Mouse (Mus musculus) hindbrain, embryonic 15.5 days (tissue): ENCODE measurements around the gene Ptgfrn. TPM values are rescaled to one million over a fixed set of nuclear protein-coding genes. Genes with fewer than 3 reads are reported as not detected.

Source experiments
- ATAC-seq: fragments of 200-750 bp; cut with Nextera tagmentation; 2 replicates; pipeline ENCODE4 v1.8.0; 2017; ENCODE audit warnings: low read depth, moderate number of reproducible peaks, moderate TSS enrichment; ENCODE audit not compliant: low FRiP score
- H3K27ac ChIP-seq: fragments of 300-500 bp; sonication (generic); replicated peaks from 2 replicates; pipeline ENCODE4 v1.5.1; 2015; ENCODE audit warnings: mild to moderate bottlenecking, inconsistent platforms
- H3K27me3 ChIP-seq: fragments of 300-500 bp; sonication (generic); 2 replicates; pipeline ENCODE4 v1.6.1; 2015; ENCODE audit warnings: control low read depth, inconsistent platforms
- H3K36me3 ChIP-seq: fragments of 300-500 bp; sonication (generic); 2 replicates; pipeline ENCODE4 v1.6.1; 2015; ENCODE audit warnings: control low read depth, inconsistent platforms
- H3K4me1 ChIP-seq: fragments of 300-500 bp; sonication (generic); replicated peaks from 2 replicates; pipeline ENCODE4 v1.6.1; 2015; ENCODE audit warnings: control low read depth, inconsistent platforms
- H3K4me2 ChIP-seq: fragments of 300-500 bp; sonication (generic); 2 replicates; pipeline ENCODE4 v1.6.1; 2015; ENCODE audit warnings: moderate library complexity, mild to moderate bottlenecking, inconsistent platforms
- H3K4me3 ChIP-seq: fragments of 300-500 bp; sonication (generic); 2 replicates; pipeline ENCODE4 v1.5.1; 2015; ENCODE audit warnings: mild to moderate bottlenecking, inconsistent platforms
- H3K9ac ChIP-seq: fragments of 300-500 bp; sonication (generic); 2 replicates; pipeline ENCODE4 v1.6.1; 2015; ENCODE audit warnings: inconsistent platforms
- H3K9me3 ChIP-seq: fragments of 300-500 bp; sonication (generic); 2 replicates; pipeline ENCODE4 v1.6.1; 2016; ENCODE audit warnings: control low read depth, inconsistent platforms
- WGBS: fragments of 180-500 bp; shearing (Covaris S2); methylation state at CpG from one replicate; pipeline ENCODE4 v1.1.7; 2015; 5-methylcytosine and 5-hydroxymethylcytosine counted together
- polyA plus RNA-seq: library from polyadenylated mRNA; unstranded; fragments of >200 nt; fragmentation: Nextera tagmentation; extraction: Ambion mirVana; gene quantifications from 2 replicates; pipeline ENCODE4 v1.2.1, GENCODE M21; 2015

Gene Ptgfrn
- polyA plus RNA-seq, 1 experiment from 2014 or later: 2.4 TPM

DNA sequence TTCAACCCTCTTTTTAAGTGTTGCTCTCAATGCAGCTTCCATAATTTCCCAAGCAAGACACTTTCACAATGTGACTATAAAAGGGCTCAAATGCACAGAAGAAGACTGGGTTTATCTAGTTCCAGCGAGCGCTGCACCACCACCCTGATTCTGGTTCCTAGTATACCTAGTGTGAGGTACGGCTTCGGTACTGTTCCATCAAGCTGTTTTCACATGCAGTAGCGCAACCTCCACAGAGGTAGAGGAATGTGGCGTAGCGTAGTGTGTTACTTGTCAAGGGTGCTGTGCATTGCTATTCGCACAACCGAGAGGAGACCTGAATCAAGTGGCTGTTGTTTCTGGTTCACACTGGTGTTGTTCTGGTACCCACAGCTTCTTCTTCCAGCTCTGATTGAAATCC is 24.8 kb upstream of the Ptgfrn start:
- Histone ChIP-seq H3K9me3 (no peaks in the 10 kb centered on the region), H3K4me2 (no peak overlapping the region), H3K27ac (no peak overlapping the region), H3K27me3 (no peaks in the 10 kb centered on the region), H3K9ac (no peak overlapping the region), H3K36me3 (no peaks in the 10 kb centered on the region), H3K4me1 (no peaks in the 10 kb centered on the region), H3K4me3 (no peak overlapping the region)
- 98% methylated on average over 9 of the region's 9 CpGs for WGBS
- ATAC-seq: no peak

DNA sequence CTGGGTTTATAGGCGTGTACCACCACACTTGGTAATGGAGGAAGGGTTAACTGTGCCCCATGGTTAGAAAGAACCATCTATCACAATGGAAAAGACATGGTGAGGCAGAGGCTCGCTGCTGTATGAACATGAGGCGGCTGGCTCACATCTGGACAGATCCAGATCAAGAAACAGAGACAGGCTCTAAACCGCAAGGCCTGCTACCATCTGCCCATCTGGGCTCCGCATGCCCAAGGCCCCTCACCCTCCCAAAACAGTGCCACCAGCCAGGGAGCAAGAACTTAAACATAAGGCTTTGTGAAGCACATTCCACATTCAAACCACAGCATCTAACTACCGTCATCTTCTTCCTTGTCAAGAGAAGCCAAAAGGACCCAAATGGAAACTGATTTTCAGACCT is 22.9 kb upstream of the Ptgfrn start:
- Histone ChIP-seq H3K27me3 (no peaks in the 10 kb centered on the region), H3K27ac (no peak overlapping the region), H3K9me3 (no peaks in the 10 kb centered on the region), H3K4me3 (no peak overlapping the region), H3K4me1 (no peaks in the 10 kb centered on the region), H3K36me3 (no peaks in the 10 kb centered on the region), H3K9ac (no peak overlapping the region), H3K4me2 (no peak overlapping the region)
- WGBS: 93% methylated on average over 6 of the region's 6 CpGs
- no peak for ATAC-seq

DNA sequence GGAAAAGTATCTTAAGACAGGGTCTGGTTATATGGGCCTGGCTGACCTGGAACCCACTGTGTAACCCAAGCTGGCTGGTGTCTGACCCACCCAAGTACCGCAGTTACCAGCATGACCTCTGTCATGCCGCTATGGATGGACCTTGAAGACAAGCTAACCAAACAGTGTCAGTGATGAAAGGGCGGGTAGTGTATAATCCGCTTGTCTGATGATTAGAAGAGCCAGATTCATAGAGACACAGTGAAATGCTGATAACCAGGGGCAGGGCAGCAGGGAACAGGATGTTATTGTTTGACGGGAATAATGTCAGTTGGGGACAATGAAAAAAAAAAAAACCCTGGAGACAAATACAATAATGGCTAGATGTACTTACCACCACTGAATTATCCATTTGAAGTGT is 21.7 kb upstream of the Ptgfrn start:
- 89% methylated on average over 5 of the region's 5 CpGs for WGBS
- no peak overlapping the region for H3K4me2 ChIP-seq
- no peak overlapping the region for H3K9ac ChIP-seq
- no peaks in the 10 kb centered on the region for H3K9me3 ChIP-seq
- no peak overlapping the region for H3K27ac ChIP-seq
- no peaks in the 10 kb centered on the region for H3K4me1 ChIP-seq
- no peaks in the 10 kb centered on the region for H3K27me3 ChIP-seq
- no peaks in the 10 kb centered on the region for H3K36me3 ChIP-seq
- no peak for ATAC-seq
- no peak overlapping the region for H3K4me3 ChIP-seq

DNA sequence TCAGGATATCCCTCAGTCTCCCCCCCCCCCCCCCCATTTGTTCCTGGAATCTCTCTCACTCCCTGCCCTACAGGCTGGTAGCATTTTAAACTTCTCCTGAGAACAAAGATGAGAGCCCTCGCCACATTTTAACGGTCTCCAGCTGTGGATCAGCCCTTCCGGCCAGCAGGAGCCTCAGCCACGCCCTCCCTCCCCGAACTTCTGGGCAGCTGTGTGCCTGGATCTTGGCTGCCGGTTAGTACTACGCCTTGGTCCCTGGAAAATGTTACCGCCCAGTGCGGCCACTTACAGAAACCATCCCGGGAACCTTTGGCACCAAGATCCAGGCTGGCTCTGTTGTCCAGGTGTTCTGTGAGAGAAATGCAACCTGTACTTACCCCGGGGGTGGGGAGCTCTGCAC is 20.4 kb upstream of the Ptgfrn start:
- Histone ChIP-seq H3K27me3 (no peaks in the 10 kb centered on the region), H3K27ac (no peak overlapping the region), H3K36me3 (no peaks in the 10 kb centered on the region), H3K4me2 (peak overlapping the region; percentile 27; the same call in 1 of the 2 replicates), H3K9ac (no peak overlapping the region), H3K4me3 (no peak overlapping the region), H3K4me1 (no peaks in the 10 kb centered on the region), H3K9me3 (no peaks in the 10 kb centered on the region)
- ATAC-seq: no peak
- 5% methylated on average over 11 of the region's 11 CpGs for WGBS

DNA sequence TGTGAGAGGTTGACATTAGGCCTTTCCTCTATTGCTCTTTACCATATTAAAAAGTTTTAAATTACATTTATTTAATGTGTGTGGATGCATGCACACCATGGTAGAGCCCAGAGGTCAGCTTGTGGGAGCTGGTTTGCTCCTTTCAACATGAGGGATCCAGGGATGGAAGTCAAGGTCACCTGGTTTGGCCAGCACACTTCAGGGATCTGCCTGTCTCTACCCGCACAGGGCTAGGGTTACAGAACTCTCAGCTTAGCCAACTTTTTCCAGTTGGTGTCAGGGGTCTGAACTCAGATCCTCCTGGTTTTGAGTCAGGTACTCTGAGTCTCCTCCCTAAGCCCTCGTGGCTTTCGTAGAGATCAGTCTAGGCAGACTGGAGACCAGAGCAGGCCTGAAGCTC is 19.5 kb upstream of the Ptgfrn start:
- Histone ChIP-seq H3K27me3 (no peaks in the 10 kb centered on the region), H3K4me3 (no peak overlapping the region), H3K36me3 (no peaks in the 10 kb centered on the region), H3K27ac (no peak overlapping the region), H3K9me3 (no peaks in the 10 kb centered on the region), H3K4me2 (no peak overlapping the region), H3K9ac (no peak overlapping the region), H3K4me1 (no peaks in the 10 kb centered on the region)
- no peak for ATAC-seq
- WGBS: 81% methylated on average over 3 of the region's 3 CpGs

DNA sequence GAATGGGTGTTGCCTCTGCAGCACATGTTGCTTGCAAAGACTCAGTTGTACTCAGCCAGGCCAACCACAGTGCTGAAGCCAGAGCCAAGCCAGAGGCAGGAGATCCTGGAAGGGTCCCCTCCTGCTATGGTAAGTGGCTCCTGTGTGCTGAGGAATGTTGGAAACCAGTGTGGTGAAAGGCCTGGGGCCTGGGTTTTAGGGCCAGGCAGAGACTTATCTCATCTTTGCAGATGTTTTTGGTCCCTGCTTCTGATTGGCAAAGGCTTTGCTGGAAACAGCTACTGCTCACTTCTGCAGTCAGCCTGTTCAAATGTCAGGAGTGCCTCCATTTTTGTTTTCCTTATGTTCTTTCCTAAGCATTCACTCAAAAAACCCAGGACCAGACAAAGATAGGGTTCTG is 19.0 kb upstream of the Ptgfrn start:
- H3K4me3 ChIP-seq: no peak overlapping the region
- H3K4me2 ChIP-seq: no peak overlapping the region
- H3K36me3 ChIP-seq: no peaks in the 10 kb centered on the region
- no peak overlapping the region for H3K27ac ChIP-seq
- H3K9ac ChIP-seq: no peak overlapping the region
- no peaks in the 10 kb centered on the region for H3K9me3 ChIP-seq
- no peaks in the 10 kb centered on the region for H3K27me3 ChIP-seq
- no peak for ATAC-seq
- H3K4me1 ChIP-seq: no peaks in the 10 kb centered on the region

DNA sequence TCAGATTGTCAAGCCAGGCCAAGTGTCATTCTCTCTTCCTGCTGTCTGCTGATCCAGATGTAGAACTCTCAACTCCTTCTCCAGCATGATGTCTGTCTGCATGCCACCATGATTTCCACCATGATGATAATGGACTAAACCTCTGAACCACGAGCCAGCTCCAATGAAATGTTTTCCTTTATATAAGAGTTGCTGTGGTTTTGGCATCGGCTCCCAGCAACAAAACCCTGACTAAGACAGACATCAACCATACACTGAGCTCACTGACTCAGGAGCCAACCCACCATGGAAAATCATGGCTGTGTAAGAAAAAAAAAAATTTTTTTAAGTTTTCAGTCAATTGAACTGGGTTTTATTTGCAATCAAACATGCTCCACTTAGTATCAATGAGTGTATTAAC is 17.7 kb upstream of the Ptgfrn start:
- Histone ChIP-seq H3K27me3 (no peaks in the 10 kb centered on the region), H3K27ac (no peak overlapping the region), H3K9me3 (no peaks in the 10 kb centered on the region), H3K4me1 (no peaks in the 10 kb centered on the region), H3K4me3 (no peak overlapping the region), H3K9ac (no peak overlapping the region), H3K4me2 (no peak overlapping the region), H3K36me3 (no peaks in the 10 kb centered on the region)
- WGBS: 68% methylated on average over 2 of the region's 2 CpGs
- no peak for ATAC-seq

DNA sequence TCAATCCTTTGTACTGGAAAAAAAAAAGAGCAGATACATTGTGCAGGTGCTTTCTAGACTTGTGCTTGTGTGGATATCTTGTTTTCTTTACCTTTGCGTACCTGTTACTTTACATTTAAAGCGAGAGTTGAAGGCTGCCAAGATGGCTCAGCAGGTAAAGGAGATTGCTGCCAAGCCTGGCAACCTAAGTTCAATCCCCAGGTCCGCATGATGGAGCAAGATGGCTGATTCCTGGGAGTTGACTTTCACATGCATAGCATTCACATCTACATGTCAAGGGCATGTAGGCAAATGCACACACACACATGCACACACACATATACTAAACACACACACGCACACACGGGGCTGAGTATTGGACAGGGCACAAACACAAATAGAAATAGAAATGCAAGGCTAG is 14.6 kb upstream of the Ptgfrn start:
- no peaks in the 10 kb centered on the region for H3K27me3 ChIP-seq
- no peak overlapping the region for H3K27ac ChIP-seq
- ATAC-seq: no peak
- no peak overlapping the region for H3K4me3 ChIP-seq
- no peaks in the 10 kb centered on the region for H3K9me3 ChIP-seq
- no peaks in the 10 kb centered on the region for H3K4me1 ChIP-seq
- WGBS: 92% methylated on average over 5 of the region's 5 CpGs
- H3K4me2 ChIP-seq: no peak overlapping the region
- H3K36me3 ChIP-seq: no peaks in the 10 kb centered on the region
- no peak overlapping the region for H3K9ac ChIP-seq

DNA sequence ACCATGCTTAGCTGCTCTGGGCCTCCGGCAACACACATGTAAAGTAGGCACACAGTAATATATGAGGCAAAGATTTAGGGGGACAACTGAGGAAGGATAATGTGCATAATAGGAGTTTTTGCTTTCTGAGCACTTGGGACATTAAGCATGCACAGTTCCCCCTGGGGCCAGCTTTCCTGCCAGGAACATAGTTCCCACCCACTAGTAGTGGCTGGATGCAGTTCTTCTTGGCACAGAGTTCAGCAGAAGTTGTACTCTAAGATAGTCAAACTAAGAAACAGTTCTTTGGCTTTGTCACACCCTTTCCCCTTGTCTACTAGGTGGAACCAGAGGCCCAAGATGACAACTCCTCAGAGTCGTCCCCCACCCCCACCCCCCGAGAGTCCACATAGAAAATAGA is 12.4 kb upstream of the Ptgfrn start:
- 86% methylated on average over 3 of the region's 3 CpGs for WGBS
- H3K9ac ChIP-seq: no peak overlapping the region
- no peaks in the 10 kb centered on the region for H3K36me3 ChIP-seq
- ATAC-seq: no peak
- H3K9me3 ChIP-seq: no peaks in the 10 kb centered on the region
- no peak overlapping the region for H3K4me3 ChIP-seq
- H3K27me3 ChIP-seq: no peaks in the 10 kb centered on the region
- no peak overlapping the region for H3K4me2 ChIP-seq
- H3K27ac ChIP-seq: no peak overlapping the region
- no peaks in the 10 kb centered on the region for H3K4me1 ChIP-seq

DNA sequence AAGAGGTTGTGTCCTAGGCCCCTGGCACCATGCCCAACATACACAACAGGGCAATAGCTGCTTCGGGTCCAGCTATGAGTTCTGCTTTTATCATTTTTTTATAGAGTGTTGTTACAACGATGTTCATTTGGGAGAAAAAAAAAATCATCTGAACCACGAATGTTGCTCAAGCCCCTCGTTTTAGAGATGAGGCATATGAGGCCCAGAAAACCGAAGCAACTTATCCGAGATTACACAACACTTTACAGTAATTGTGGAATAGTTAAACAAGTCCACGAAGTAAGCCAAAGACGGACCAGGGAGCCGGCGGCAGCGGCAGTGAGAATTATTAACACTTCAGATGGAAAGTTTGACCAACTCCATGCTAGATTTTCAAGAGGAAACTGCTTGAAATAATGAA is 7.7 kb upstream of the Ptgfrn start:
- WGBS: 96% methylated on average over 11 of the region's 11 CpGs
- Histone ChIP-seq H3K4me2 (no peak overlapping the region), H3K27ac (no peak overlapping the region), H3K27me3 (no peaks in the 10 kb centered on the region), H3K4me1 (no peaks in the 10 kb centered on the region), H3K9me3 (no peaks in the 10 kb centered on the region), H3K9ac (no peak overlapping the region), H3K4me3 (no peak overlapping the region), H3K36me3 (no peaks in the 10 kb centered on the region)
- ATAC-seq: no peak

DNA sequence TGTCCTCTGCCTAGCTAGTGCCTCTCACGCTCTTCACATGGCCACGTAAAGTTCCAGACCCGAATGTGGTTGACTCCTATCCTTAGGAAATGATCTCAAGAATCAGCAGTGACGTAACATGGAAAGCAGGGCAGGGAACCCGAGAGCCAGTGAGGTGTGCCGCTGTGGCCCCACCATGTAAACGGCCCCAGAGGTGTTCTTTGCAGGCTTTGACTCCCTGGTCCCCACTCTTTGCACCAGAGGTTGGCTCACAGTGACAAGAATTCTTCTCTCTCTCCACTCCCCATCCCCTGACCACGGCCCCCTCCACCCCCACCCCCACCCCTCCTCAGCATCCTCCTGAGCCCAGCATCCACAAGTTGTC is 7.3 kb upstream of the Ptgfrn start:
- H3K9me3 ChIP-seq: no peaks in the 10 kb centered on the region
- H3K4me3 ChIP-seq: no peak overlapping the region
- no peaks in the 10 kb centered on the region for H3K4me1 ChIP-seq
- H3K9ac ChIP-seq: no peak overlapping the region
- WGBS: 93% methylated on average over 8 of the region's 8 CpGs
- H3K36me3 ChIP-seq: no peaks in the 10 kb centered on the region
- H3K27ac ChIP-seq: 0 out of 2 replicates have a peak overlapping the region, but pooled peaks have one; percentile 34
- peak; percentile 15; the same call in 1 of the 2 replicates for ATAC-seq
- no peaks in the 10 kb centered on the region for H3K27me3 ChIP-seq
- H3K4me2 ChIP-seq: no peak overlapping the region

DNA sequence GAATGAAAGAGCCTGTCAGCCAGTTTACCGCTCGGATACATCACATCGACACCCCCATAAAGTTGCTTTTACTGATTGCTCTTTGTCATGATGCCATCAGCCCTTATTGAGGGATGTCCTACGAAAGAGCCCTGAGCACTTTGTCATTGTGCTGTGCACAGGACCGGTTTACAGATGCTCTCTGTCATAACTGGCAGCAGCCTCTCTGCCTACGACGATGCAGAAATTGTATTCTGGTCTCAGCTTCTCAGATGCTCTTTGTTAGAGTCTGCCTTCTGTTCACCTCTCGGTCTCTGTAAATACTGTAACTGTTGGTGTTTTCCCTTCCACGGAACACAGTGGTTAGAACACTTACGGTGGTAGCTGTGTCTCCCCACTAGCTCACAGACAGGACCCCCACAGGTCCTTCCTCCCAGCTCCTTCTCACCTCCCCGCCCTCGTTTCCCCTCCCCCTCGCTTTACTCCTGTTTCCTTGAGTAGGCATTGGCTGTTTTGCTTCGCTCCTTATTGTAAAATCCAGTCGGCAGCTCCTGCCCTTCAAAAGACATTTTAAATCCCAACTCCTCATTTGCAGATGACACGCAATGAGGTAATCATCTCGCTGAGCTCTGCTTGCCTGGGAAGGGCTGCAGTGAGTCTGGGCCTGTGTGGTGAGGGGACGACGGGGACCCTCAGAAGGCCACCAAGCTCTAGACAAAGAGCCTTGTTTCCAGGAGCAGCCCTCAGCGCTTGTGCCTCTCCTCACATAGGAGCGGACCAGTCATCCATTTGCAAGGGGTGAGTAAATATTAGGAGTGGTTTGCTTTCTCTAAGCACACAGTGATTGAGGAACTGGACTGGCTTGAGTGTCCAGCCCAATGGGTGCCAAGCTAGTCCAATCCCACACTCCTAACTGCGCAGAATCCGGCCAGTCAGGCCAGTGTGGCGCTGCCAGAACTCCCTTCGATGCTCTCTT is 6.6 kb upstream of the Ptgfrn start:
- no peak overlapping the region for H3K4me3 ChIP-seq
- 0 out of 2 replicates have a peak overlapping the region, but pooled peaks have one; percentile 3 for H3K4me2 ChIP-seq
- ATAC-seq: peak; percentile 77
- WGBS: 54% methylated on average over 25 of the region's 25 CpGs
- no peaks in the 10 kb centered on the region for H3K27me3 ChIP-seq
- peak overlapping the region; percentile 34; the same call in 1 of the 2 replicates for H3K27ac ChIP-seq
- H3K9ac ChIP-seq: no peak overlapping the region
- no peaks in the 10 kb centered on the region for H3K9me3 ChIP-seq
- no peaks in the 10 kb centered on the region for H3K4me1 ChIP-seq
- H3K36me3 ChIP-seq: no peaks in the 10 kb centered on the region

DNA sequence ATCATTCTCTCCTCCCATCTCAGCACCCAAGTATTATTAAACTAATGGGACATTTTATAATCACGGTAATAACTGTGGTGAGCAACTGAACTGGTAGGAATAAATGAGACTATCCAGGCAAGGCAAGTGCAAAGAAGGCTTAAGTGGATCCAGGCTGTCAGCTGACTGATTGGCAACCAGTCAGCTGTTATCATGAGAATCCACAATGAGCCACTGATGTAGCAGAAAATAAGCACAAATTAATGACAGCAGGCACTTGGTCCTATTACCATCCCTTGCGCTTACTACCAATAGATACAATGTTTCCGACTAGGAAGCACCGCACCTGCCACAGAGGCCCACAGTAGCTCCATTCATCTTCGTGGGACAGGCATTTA is 2.4 kb upstream of the Ptgfrn start:
- H3K27me3 ChIP-seq: no peaks in the 10 kb centered on the region
- no peaks in the 10 kb centered on the region for H3K9me3 ChIP-seq
- H3K4me3 ChIP-seq: no peak overlapping the region
- no peak overlapping the region for H3K4me2 ChIP-seq
- WGBS: 77% methylated on average over 5 of the region's 5 CpGs
- no peak overlapping the region for H3K9ac ChIP-seq
- no peak for ATAC-seq
- H3K27ac ChIP-seq: no peak overlapping the region
- H3K36me3 ChIP-seq: no peaks in the 10 kb centered on the region
- H3K4me1 ChIP-seq: peaks cover 25% of the 10 kb centered on the region
